Mouse (Mus musculus): Measurements from ENCODE around the gene Sbf2. TPM values are rescaled to one million over a fixed set of nuclear protein-coding genes. Genes with fewer than 3 reads are reported as not detected.
A peak's percentile ranks its signal among the peaks of the same experiment; 100 is the strongest.

The Sbf2 gene
- polyA plus RNA-seq, 1 experiment = 37.0 TPM

DNA sequence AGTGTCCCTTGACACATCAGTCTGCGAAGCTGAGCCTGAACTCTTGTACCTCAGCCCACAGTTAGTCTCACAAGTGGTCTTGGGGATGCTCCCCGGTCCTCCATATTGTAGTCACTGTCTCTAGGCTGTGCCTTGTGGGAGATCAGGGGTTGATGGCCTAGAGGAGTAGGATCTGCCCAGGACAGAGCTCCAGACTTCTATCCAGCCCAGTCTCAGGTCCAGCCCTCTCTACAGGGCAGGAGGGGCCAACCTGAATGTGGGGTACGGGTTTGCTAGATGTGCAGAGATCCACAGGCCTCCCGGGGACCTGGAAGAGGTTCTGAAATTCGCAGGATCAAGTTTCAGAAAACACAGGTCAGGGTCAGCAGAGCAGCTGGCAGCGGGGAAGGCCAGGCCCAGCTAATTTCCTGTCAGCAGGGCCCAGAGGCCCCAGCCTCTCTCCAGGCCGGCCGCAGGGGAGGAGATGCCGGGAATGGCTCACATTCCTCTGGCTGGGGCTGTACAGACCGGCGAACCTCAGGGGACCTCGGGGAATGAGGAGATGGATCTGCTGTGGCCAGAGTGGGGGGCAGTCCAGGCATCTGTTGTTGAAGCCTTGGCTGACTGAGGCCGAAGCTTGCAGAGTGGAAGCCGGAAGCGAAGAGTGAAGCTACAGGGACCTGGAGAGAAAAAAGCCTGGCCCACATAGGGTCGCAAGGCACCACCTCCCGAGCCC lies 317.7 kb downstream of the Sbf2 start:
- Histone ChIP-seq H3K36me3 (ENCODE audit: control insufficient read depth, insufficient read depth, low read length) (no peaks in the 10 kb centered on the region), H3K27me3 (ENCODE audit: control insufficient read depth, insufficient read depth, low read length) (no peaks in the 10 kb centered on the region), H3K4me1 (ENCODE audit: control insufficient read depth, insufficient read depth, low read length) (peaks cover 3% of the 10 kb centered on the region; the same call in 1 of the 2 replicates), H3K27ac (ENCODE audit: control insufficient read depth, insufficient read depth, low read depth, low read length) (peak overlapping the region; percentile 81), H3K4me3 (ENCODE audit: control insufficient read depth, low read depth, low read length) (no peak overlapping the region)
- TF ChIP-seq POLR2A (IDR thresholded peaks at IDR 0.05; ENCODE audit: control insufficient read depth, low read depth, low read length) = no peak
- TF ChIP-seq CTCF (IDR thresholded peaks at IDR 0.05; ENCODE audit: control insufficient read depth, insufficient read depth, insufficient replicate concordance, low read depth, low read length) = no peak

DNA sequence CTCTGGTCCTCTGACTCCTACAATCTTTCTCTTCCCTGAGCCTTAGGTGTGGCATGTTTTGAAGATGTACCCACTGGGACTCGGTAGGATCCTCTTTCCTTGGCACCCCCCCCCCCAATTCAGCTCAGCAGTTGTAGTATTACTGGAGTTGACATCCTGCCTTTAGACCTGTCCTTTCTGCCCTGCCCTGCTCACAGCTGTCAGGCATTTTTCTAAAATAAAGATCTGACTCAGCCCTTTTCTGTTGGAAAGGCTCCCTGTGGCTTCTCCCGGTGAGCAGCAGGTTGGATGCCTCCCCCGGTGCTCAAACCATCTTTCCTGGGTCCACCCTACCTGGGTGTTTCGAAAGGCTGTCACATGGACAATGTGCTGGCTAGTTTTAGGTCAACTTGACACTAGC lies 325.1 kb downstream of the Sbf2 start:
- no peak for TF ChIP-seq POLR2A (IDR thresholded peaks at IDR 0.05; ENCODE audit: control insufficient read depth, low read depth, low read length)
- no peak for TF ChIP-seq CTCF (IDR thresholded peaks at IDR 0.05; ENCODE audit: control insufficient read depth, insufficient read depth, insufficient replicate concordance, low read depth, low read length)
- no peak overlapping the region for H3K4me3 ChIP-seq (ENCODE audit: control insufficient read depth, low read depth, low read length)
- peaks cover 2% of the 10 kb centered on the region; the same call in 1 of the 2 replicates for H3K4me1 ChIP-seq (ENCODE audit: control insufficient read depth, insufficient read depth, low read length)
- H3K27ac ChIP-seq (ENCODE audit: control insufficient read depth, insufficient read depth, low read depth, low read length) = no peak overlapping the region
- H3K36me3 ChIP-seq (ENCODE audit: control insufficient read depth, insufficient read depth, low read length) = no peaks in the 10 kb centered on the region
- H3K27me3 ChIP-seq (ENCODE audit: control insufficient read depth, insufficient read depth, low read length) = no peaks in the 10 kb centered on the region

- TF ChIP-seq POLR2A (IDR thresholded peaks at IDR 0.05; ENCODE audit: control insufficient read depth, low read depth, low read length) (no peak), CTCF (IDR thresholded peaks at IDR 0.05; ENCODE audit: control insufficient read depth, insufficient read depth, insufficient replicate concordance, low read depth, low read length) (no peak)
- Histone ChIP-seq H3K4me1 (ENCODE audit: control insufficient read depth, insufficient read depth, low read length) (peaks cover 2% of the 10 kb centered on the region; the same call in 1 of the 2 replicates), H3K4me3 (ENCODE audit: control insufficient read depth, low read depth, low read length) (no peak overlapping the region), H3K36me3 (ENCODE audit: control insufficient read depth, insufficient read depth, low read length) (no peaks in the 10 kb centered on the region), H3K27me3 (ENCODE audit: control insufficient read depth, insufficient read depth, low read length) (no peaks in the 10 kb centered on the region), H3K27ac (ENCODE audit: control insufficient read depth, insufficient read depth, low read depth, low read length) (no peak overlapping the region)
Observed at GRCm38 (mm10) chr7:110288731-110289191, 326.0 kb downstream of the Sbf2 start.

GRCm38 (mm10) chr7:110288191-110288604 lies 326.5 kb downstream of the Sbf2 start:
- H3K4me3 ChIP-seq (ENCODE audit: control insufficient read depth, low read depth, low read length) = no peak overlapping the region
- no peak for TF ChIP-seq POLR2A (IDR thresholded peaks at IDR 0.05; ENCODE audit: control insufficient read depth, low read depth, low read length)
- TF ChIP-seq CTCF (IDR thresholded peaks at IDR 0.05; ENCODE audit: control insufficient read depth, insufficient read depth, insufficient replicate concordance, low read depth, low read length) = no peak
- H3K36me3 ChIP-seq (ENCODE audit: control insufficient read depth, insufficient read depth, low read length) = no peaks in the 10 kb centered on the region
- H3K4me1 ChIP-seq (ENCODE audit: control insufficient read depth, insufficient read depth, low read length) = peaks cover 2% of the 10 kb centered on the region; the same call in 1 of the 2 replicates
- H3K27ac ChIP-seq (ENCODE audit: control insufficient read depth, insufficient read depth, low read depth, low read length) = peak overlapping the region; percentile 51
- H3K27me3 ChIP-seq (ENCODE audit: control insufficient read depth, insufficient read depth, low read length) = no peaks in the 10 kb centered on the region

GRCm38 (mm10) chr7:110287476-110288071 lies 327.1 kb downstream of the Sbf2 start:
- H3K27me3 ChIP-seq (ENCODE audit: control insufficient read depth, insufficient read depth, low read length) = no peaks in the 10 kb centered on the region
- H3K36me3 ChIP-seq (ENCODE audit: control insufficient read depth, insufficient read depth, low read length) = no peaks in the 10 kb centered on the region
- TF ChIP-seq CTCF (IDR thresholded peaks at IDR 0.05; ENCODE audit: control insufficient read depth, insufficient read depth, insufficient replicate concordance, low read depth, low read length) = no peak
- TF ChIP-seq POLR2A (IDR thresholded peaks at IDR 0.05; ENCODE audit: control insufficient read depth, low read depth, low read length) = no peak
- peaks cover 2% of the 10 kb centered on the region; the same call in 1 of the 2 replicates for H3K4me1 ChIP-seq (ENCODE audit: control insufficient read depth, insufficient read depth, low read length)
- H3K4me3 ChIP-seq (ENCODE audit: control insufficient read depth, low read depth, low read length) = no peak overlapping the region
- H3K27ac ChIP-seq (ENCODE audit: control insufficient read depth, insufficient read depth, low read depth, low read length) = no peak overlapping the region

- Histone ChIP-seq H3K4me1 (ENCODE audit: control insufficient read depth, insufficient read depth, low read length) (peaks cover 2% of the 10 kb centered on the region; the same call in 1 of the 2 replicates), H3K4me3 (ENCODE audit: control insufficient read depth, low read depth, low read length) (no peak overlapping the region), H3K36me3 (ENCODE audit: control insufficient read depth, insufficient read depth, low read length) (no peaks in the 10 kb centered on the region), H3K27ac (ENCODE audit: control insufficient read depth, insufficient read depth, low read depth, low read length) (no peak overlapping the region), H3K27me3 (ENCODE audit: control insufficient read depth, insufficient read depth, low read length) (no peaks in the 10 kb centered on the region)
- TF ChIP-seq CTCF (IDR thresholded peaks at IDR 0.05; ENCODE audit: control insufficient read depth, insufficient read depth, insufficient replicate concordance, low read depth, low read length) (peak; percentile 69; the same call in 1 of the 2 replicates), POLR2A (IDR thresholded peaks at IDR 0.05; ENCODE audit: control insufficient read depth, low read depth, low read length) (no peak)
Observed at GRCm38 (mm10) chr7:110286838-110287475, 327.8 kb downstream of the Sbf2 start.

DNA sequence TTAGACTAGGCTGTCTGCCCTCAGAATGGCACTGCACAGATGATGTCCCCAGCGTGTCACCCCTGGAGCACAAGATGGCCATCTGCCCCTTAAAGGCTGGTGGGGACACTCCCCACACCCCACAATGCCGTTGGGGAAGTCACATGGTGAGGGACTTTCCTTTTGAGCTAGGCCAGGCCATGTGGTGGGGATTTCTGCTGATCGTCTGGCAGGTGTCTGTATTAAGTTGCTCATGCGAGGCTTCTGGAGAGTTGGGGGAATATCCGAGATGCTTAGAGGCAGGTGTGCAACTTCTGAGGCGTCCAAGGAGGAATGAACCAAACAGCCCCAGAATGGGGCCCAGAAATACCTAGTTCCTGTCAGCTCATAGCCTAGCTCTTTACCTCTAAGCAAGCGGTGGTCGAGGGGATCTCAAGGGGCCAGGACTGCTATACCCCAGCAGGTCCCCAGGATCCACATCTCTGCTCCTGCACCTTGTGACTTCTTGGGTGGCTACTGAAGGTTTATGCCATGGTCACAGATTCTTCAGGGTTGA lies 328.5 kb downstream of the Sbf2 start:
- no peak overlapping the region for H3K27ac ChIP-seq (ENCODE audit: control insufficient read depth, insufficient read depth, low read depth, low read length)
- H3K4me3 ChIP-seq (ENCODE audit: control insufficient read depth, low read depth, low read length) = no peak overlapping the region
- no peaks in the 10 kb centered on the region for H3K36me3 ChIP-seq (ENCODE audit: control insufficient read depth, insufficient read depth, low read length)
- no peak for TF ChIP-seq POLR2A (IDR thresholded peaks at IDR 0.05; ENCODE audit: control insufficient read depth, low read depth, low read length)
- TF ChIP-seq CTCF (IDR thresholded peaks at IDR 0.05; ENCODE audit: control insufficient read depth, insufficient read depth, insufficient replicate concordance, low read depth, low read length) = no peak
- H3K4me1 ChIP-seq (ENCODE audit: control insufficient read depth, insufficient read depth, low read length) = peaks cover 2% of the 10 kb centered on the region; the same call in 1 of the 2 replicates
- no peaks in the 10 kb centered on the region for H3K27me3 ChIP-seq (ENCODE audit: control insufficient read depth, insufficient read depth, low read length)
